Mouse (Mus musculus) limb, embryonic 10.5 days (tissue): ENCODE data around the gene a. TPM values are rescaled to one million over a fixed set of nuclear protein-coding genes. Genes with fewer than 3 reads are reported as not detected.
A peak's percentile ranks its signal among the peaks of the same experiment; 100 is the strongest.

ENCODE experiments used
- DNase-seq: peaks from one replicate; pipeline ENCODE4 v3.0.0-alpha.2; 2017; ENCODE audit warnings: low spot score
- H3K27ac ChIP-seq: fragments of 300-500 bp; sonication (generic); 2 replicates; pipeline ENCODE4 v1.5.1; 2016; ENCODE audit warnings: mild to moderate bottlenecking
- H3K27me3 ChIP-seq: fragments of 300-500 bp; sonication (generic); 2 replicates; pipeline ENCODE4 v1.6.1; 2016; ENCODE audit warnings: low read depth, mild to moderate bottlenecking; ENCODE audit not compliant: poor library complexity, severe bottlenecking
- H3K36me3 ChIP-seq: fragments of 300-500 bp; sonication (generic); 2 replicates; pipeline ENCODE4 v1.6.1; 2016; ENCODE audit warnings: mild to moderate bottlenecking, moderate library complexity
- H3K4me1 ChIP-seq: fragments of 300-500 bp; sonication (generic); 2 replicates; pipeline ENCODE4 v1.6.1; 2016
- H3K4me3 ChIP-seq: fragments of 300-500 bp; sonication (generic); 2 replicates; pipeline ENCODE4 v1.5.1; 2016; ENCODE audit warnings: mild to moderate bottlenecking, moderate library complexity
- H3K9me3 ChIP-seq: fragments of 300-500 bp; sonication (generic); replicated peaks from 2 replicates; pipeline ENCODE4 v1.6.1; 2016; ENCODE audit warnings: mild to moderate bottlenecking
- WGBS: fragments of 180-500 bp; shearing (Covaris S2); methylation state at CpG from one replicate; pipeline ENCODE4 v1.1.7; 2016; 5-methylcytosine and 5-hydroxymethylcytosine counted together
- polyA plus RNA-seq: library from polyadenylated mRNA; unstranded; fragments of >200 nt; fragmentation: Nextera tagmentation; extraction: Ambion mirVana; gene quantifications from 2 replicates; pipeline ENCODE4 v1.2.1, GENCODE M21; 2016

The a gene
- 32.5 and 45.1 TPM in 2 replicates for polyA plus RNA-seq

DNA sequence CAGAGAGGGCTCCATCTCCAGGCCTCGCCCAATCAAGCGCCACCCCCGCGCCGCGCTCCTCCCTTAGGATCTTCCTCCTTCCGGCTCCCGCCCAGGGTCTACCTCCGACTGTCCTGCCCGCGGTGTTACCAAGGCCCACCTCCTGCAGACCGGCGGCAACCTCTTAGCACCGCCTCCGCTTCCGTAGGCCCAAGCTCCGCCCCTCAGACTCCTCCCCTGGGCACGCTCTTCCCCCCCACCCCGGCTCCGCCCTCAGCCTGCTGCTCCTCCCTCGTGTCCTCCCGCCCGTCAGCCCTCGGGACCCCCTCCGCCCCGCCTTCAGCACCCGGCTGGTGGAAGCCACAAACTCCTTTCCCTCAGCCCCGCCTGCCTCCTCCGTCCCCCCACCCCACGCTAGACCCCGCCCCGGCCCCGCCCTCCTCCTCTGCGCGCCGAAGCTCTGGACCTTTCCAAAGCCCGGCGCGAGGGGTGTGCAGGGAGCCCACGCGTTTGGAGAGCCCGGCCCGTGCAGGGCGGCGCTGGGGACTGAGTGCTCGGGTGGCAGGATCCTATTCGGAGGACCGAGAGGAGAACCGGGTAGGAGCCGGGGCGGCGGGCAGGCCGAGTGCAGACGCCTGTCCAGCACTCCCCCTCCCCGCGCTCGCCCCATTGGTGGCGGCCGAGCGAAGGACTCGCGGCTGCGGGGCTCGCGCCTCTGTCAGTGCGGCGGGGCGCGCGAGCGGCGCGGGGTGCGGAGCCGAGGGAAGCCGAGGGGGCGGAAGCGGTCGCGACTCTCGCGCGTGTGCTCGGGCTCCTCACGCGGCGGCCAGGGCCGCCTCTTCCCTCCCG is at the start of gene a, which contains the start of gene Raly:
TSS of gene a (plus strand) at position 747 of the 828 bp plus-strand sequence.
TSS of gene Raly (plus strand) at position 441 of the 828 bp plus-strand sequence.
- Histone ChIP-seq H3K27me3 (no peaks in the 10 kb centered on the region), H3K9me3 (no peaks in the 10 kb centered on the region), H3K4me3 (peak within 1 kb of the TSS; percentile 92), H3K4me1 (peaks cover 40% of the 10 kb centered on the region), H3K27ac (peak within 1 kb of the TSS; percentile 99), H3K36me3 (peaks cover 12% of the 10 kb centered on the region)
- peak; percentile 100 for DNase-seq
- under 1% methylated on average over 89 of the region's 89 CpGs for WGBS

DNA sequence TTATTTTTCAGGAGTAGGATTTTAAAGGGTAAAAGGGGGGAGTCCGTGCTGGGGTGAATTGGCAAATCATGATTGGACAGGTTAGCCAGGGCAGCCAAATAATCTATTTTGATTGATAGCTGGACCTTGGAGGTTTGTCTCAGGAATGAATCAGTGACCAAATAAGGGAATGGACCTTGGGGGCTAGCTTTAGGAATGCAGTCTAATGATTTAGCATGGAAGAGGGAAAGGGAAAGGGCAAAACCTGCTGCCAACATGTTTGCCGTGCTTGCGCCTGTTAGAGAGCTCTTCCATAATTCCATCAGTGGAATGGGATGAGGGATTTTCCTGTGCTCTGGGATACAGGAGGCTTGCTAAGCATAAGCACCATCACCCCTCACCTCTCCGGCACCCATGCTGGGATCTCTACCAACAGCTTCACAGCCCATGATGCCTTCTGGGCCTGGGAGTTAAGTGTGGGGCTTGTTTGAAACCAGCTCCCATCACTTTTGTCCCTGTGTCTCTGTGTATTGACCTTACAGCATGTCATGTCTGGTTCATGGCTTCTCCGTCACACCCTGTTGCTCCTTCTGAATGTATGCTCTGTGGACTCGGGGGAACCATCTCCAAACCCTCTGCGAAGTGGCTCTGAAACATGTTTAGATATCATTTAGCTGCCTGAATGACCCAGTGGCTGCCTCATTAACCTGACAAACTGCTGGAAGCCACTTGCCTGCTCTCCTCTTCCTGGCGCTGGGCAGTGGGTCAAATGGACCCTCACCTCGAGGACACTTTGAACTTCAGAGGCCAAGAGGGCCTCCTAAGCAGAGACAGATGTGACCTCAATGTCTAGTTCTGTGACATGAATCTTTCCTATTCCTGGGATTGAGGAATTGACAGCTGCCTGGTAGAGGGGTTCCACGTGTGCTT is 48.0 kb upstream of the a start:
- Histone ChIP-seq H3K36me3 (no peaks in the 10 kb centered on the region), H3K4me3 (no peak overlapping the region), H3K9me3 (no peaks in the 10 kb centered on the region), H3K27ac (no peak overlapping the region), H3K27me3 (no peaks in the 10 kb centered on the region), H3K4me1 (peaks cover 22% of the 10 kb centered on the region)
- DNase-seq: no peak
- 43% methylated on average over 10 of the region's 10 CpGs for WGBS

DNA sequence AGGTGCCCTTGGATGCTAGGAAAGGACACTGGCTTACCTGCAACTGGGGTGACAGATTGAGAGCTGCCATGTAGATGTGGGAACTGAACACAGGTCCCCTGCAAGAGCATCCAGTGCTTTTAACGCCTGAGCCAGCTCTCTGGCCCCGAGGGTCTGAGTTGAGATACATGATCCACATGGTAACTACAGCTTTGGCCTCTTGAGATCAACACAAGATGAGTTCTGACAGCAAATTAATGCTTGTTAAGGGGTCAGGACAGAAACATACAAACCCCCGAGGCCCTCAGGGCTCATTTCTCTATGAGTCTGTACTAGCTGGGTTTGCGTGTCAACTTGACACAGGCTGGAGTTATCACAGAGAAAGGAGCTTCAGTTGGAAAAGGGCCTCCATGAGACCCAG is 47.3 kb upstream of the a start:
- no peak for DNase-seq
- WGBS: 65% methylated on average over 4 of the region's 4 CpGs
- H3K9me3 ChIP-seq: no peaks in the 10 kb centered on the region
- no peak overlapping the region for H3K4me3 ChIP-seq
- H3K27ac ChIP-seq: no peak overlapping the region
- no peaks in the 10 kb centered on the region for H3K36me3 ChIP-seq
- H3K4me1 ChIP-seq: peaks cover 15% of the 10 kb centered on the region
- H3K27me3 ChIP-seq: no peaks in the 10 kb centered on the region

DNA sequence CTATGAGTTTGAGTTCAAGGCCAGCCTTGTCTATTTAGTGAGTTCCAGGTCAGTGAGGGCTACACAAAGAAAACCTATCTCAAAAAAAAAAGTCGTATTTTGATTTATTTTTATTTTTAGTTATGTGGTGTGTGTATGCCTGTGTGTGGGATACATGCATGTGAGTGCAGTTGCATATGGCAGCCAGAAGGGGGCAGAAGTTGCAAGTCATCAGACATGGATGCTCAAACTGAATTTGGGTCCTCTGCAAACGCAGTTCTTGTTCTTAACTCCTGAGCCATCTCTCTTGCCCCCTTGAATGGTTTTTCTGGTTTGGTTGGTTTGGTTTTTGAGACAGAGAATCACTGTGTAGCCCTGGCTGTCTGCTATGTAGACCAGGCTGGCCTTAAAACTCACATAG is 42.8 kb upstream of the a start:
- 83% methylated on average over 2 of the region's 2 CpGs for WGBS

DNA sequence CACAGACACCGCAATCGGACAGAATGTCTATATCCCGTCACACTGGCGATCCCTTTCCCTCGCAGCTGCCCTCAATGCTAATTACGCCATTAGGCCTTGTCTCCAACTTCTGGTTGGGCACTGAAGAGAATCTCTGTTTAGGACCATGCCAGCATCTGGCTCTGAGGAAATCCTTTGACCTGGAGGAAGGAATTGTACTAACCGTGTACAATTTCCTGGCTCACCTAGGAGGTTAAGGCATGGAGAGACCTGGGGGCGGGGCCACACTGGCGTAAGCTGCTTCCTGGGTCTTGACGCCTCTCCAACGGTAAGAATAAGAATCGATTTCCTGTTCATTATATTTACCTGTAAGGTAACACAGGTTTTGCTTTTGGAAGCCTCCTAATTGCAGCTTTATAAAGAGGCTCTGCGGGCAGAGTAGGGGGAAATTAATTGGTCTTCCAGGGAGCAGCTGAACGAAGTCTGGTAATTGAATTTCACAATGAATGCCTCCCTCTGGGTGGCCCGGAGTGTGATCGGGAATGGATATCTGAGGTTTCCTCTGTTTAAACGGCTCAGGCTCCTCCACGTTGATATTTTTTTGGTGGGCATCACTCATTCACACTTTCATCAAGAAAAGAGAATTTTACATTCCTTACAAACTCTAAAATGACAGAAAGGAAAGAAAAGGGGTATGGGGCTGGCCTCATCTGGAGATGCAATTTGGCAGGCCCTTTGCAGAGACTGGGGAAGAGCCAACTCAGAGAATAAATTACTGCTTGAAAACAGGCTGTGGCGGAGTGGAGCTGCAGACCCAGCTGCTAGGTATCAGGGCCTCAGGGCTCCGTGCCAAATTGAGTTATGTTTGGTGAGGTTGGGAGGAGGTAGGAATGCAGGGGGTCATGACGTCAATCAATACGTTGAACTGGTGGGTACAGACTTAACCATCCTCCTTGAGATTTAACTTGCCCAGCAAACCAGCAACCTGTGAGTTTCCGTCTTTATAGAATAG is 41.9 kb upstream of the a start:
- WGBS: 65% methylated on average over 23 of the region's 23 CpGs
- peaks cover 12% of the 10 kb centered on the region for H3K4me1 ChIP-seq
- no peaks in the 10 kb centered on the region for H3K36me3 ChIP-seq
- no peak overlapping the region for H3K27ac ChIP-seq
- no peak for DNase-seq
- H3K9me3 ChIP-seq: no peaks in the 10 kb centered on the region
- no peak overlapping the region for H3K4me3 ChIP-seq
- no peaks in the 10 kb centered on the region for H3K27me3 ChIP-seq

More for the DNA sequence above, 42.8 kb upstream of the a start:
- no peak overlapping the region for H3K27ac ChIP-seq
- H3K4me3 ChIP-seq: no peak overlapping the region
- DNase-seq: no peak
- H3K9me3 ChIP-seq: no peaks in the 10 kb centered on the region
- no peaks in the 10 kb centered on the region for H3K36me3 ChIP-seq
- no peaks in the 10 kb centered on the region for H3K27me3 ChIP-seq
- H3K4me1 ChIP-seq: peaks cover 20% of the 10 kb centered on the region

DNA sequence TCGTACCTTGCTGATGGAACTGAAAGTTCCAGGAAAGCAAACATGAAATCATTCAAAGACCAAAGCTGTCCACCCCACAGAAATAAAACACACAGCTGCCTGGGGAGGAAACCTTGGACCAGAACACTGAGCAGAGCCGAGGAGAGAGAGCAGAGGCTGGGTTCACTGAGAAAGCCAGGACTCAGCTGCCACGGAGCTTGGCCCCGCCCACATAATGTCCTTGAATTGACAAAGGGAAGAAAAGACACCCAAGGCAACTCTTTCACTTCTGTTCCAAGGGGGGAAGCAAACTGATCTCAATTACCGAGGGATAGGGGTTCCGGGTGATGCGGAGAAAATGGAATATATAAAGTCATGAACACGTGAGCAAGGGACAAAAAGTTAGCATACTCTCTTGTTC is 39.3 kb upstream of the a start:
- no peak overlapping the region for H3K4me3 ChIP-seq
- no peaks in the 10 kb centered on the region for H3K27me3 ChIP-seq
- H3K4me1 ChIP-seq: peaks cover 12% of the 10 kb centered on the region
- 66% methylated on average over 8 of the region's 8 CpGs for WGBS
- no peak for DNase-seq
- H3K36me3 ChIP-seq: no peaks in the 10 kb centered on the region
- no peaks in the 10 kb centered on the region for H3K9me3 ChIP-seq
- no peak overlapping the region for H3K27ac ChIP-seq

DNA sequence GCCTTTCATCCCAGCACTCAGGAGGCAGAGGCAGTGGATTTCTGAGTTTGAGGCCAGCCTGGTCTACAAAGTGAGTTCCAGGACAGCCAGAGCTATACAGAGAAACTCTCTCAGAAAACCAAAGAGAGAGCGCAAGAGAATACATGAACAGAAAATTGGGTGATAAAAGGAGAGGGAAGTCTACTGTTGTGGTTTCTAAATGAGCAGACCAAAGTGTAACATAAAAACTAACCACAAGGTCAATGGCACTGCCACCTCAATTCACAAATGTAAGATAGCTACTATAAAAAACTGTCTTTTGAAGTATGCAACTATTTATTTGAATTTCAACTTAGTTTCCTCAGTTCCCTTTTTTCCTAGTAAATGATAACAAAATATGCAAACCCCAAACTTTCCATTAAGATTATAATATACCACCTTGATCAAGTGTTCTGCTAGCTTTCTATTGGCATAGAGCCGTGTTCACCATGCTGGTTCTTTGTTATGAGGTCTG is 37.1 kb upstream of the a start:
- DNase-seq: no peak
- no peak overlapping the region for H3K27ac ChIP-seq
- 89% methylated on average over 2 of the region's 2 CpGs for WGBS
- no peaks in the 10 kb centered on the region for H3K9me3 ChIP-seq
- H3K4me1 ChIP-seq: peaks cover 9% of the 10 kb centered on the region
- H3K27me3 ChIP-seq: no peaks in the 10 kb centered on the region
- no peaks in the 10 kb centered on the region for H3K36me3 ChIP-seq
- no peak overlapping the region for H3K4me3 ChIP-seq

DNA sequence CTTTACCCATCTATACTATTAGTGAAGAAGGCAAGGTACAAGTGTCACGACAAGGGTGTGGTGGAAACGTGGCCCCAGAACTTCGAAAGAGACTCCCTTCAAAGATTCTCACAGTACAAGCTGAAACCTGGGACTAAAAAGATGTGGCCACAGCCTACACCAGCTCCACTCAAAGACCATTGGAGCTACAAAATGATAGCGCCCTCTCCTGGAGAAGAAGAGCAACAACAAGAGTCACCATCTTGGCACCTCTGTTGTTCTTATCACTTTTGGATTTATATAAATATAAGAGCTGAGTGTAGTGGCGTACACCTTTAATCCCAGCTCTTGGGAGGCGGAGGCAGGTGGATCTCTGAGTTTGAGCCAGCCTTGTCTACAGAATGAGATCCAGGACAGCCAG is 35.4 kb upstream of the a start:
- DNase-seq: no peak
- Histone ChIP-seq H3K36me3 (no peaks in the 10 kb centered on the region), H3K27me3 (no peaks in the 10 kb centered on the region)

DNA sequence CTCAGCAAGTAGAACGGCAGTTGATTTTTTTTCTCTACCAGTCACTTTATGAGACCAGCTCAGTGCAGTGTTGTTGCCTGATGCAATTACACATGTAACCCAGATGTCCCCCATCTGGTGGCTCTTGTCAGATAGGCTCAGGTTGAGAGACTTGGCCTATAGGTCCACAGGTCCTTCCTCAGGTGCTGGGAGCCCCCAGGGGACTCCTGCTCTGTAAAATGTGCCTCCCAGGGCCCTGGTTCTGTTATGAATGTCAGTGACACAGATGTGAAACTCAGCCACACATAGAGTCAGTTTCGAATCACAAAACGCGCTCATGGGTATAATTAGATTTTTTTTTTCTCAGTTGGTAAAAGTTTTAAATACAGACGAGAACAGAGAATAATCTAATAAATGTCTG is 33.5 kb upstream of the a start:
- H3K4me3 ChIP-seq: no peak overlapping the region
- no peak overlapping the region for H3K27ac ChIP-seq
- no peaks in the 10 kb centered on the region for H3K9me3 ChIP-seq
- no peaks in the 10 kb centered on the region for H3K4me1 ChIP-seq
- DNase-seq: no peak
- 90% methylated on average over 5 of the region's 5 CpGs for WGBS
- H3K36me3 ChIP-seq: no peaks in the 10 kb centered on the region
- H3K27me3 ChIP-seq: no peaks in the 10 kb centered on the region

More for the DNA sequence above, 35.4 kb upstream of the a start:
- Histone ChIP-seq H3K9me3 (no peaks in the 10 kb centered on the region), H3K4me3 (no peak overlapping the region), H3K27ac (no peak overlapping the region), H3K4me1 (no peaks in the 10 kb centered on the region)
- 60% methylated on average over 6 of the region's 6 CpGs for WGBS

DNA sequence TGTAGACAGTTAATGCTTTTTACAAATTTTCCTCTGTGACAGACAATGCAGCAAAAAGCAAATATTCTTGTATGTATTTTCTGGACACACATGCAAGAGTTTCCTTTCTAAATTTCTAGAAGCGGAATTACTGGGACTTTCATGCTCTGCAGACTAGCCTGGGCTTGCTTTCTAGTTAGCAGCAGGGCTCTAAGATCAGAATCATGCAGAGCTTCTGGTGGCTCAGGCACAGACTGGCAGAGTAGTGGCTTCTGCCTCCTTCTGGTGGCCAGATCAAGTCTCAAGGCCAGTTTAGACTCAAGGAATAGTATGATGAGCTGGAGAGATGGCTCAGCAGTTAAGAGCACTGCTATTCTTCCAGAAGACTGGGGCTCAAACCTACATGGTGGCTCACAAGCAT is 32.7 kb upstream of the a start:
- no peak for DNase-seq

DNA sequence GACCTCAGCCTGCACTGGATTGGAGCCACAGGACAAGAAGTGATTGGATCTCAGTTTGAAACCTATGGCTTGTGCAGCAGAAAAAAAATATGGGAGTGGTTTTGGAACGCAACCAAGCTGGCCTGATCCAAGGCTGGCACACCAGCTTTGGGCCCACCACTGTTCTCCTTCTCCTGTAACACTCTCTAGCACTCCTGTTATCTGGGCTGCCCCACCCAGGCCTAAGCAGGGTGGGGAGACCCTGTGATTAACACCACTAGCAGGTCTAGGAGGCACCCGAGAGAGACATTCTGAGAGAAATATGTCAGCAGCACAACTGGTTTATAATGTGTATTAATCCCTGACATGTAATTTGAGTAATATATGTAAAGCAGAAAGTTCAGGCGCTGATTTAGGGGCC is 28.0 kb upstream of the a start:
- Histone ChIP-seq H3K36me3 (no peaks in the 10 kb centered on the region), H3K9me3 (no peaks in the 10 kb centered on the region), H3K4me1 (peaks cover 6% of the 10 kb centered on the region), H3K27me3 (no peaks in the 10 kb centered on the region), H3K4me3 (no peak overlapping the region), H3K27ac (no peak overlapping the region)
- 90% methylated on average over 3 of the region's 3 CpGs for WGBS
- no peak for DNase-seq

More for the DNA sequence above, 32.7 kb upstream of the a start:
- Histone ChIP-seq H3K4me1 (peaks cover 6% of the 10 kb centered on the region), H3K36me3 (no peaks in the 10 kb centered on the region), H3K27me3 (no peaks in the 10 kb centered on the region), H3K4me3 (no peak overlapping the region), H3K9me3 (no peaks in the 10 kb centered on the region), H3K27ac (no peak overlapping the region)
- 88% methylated on average over 1 of the region's 1 CpGs for WGBS
